Mouse (Mus musculus) lung, postnatal 0 days (tissue): ENCODE measurements around the gene Bcr.

ENCODE experiments used
- CTCF ChIP-seq: IDR thresholded peaks from 2 replicates; pipeline ENCODE4 v1.5.1; 2016; ENCODE audit warnings: antibody characterized with exemption, mild to moderate bottlenecking
- EP300 ChIP-seq: IDR thresholded peaks from 2 replicates; pipeline ENCODE4 v1.6.1; 2016; ENCODE audit warnings: antibody characterized with exemption, mild to moderate bottlenecking, control low read depth

DNA sequence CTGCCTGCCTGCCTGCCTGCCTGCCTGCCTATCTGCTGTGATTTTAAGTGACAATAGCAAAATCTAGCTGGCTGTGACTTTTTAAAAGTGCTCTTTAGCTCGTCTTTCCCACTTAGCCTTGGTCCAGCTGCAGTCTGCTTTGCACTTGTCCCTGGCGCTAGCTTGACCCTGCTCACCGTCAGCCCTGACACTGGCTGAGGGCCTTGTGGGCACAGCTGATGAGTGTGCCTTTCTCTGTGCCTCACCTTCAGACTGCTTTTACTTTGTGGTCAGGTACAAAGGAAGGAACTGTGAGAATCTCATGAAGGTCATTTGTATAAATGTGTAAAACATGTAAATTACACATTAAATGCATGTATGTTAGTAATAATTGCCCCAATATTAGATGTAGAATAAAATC is 163.8 kb downstream of the Bcr start:
- no peak for TF ChIP-seq CTCF
- TF ChIP-seq EP300 = no peak
